Mouse (Mus musculus) heart, embryonic 12.5 days (tissue): ENCODE measurements around the gene Olfr522. TPM values are rescaled to one million over a fixed set of nuclear protein-coding genes. Genes with fewer than 3 reads are reported as not detected.
"Not testable (repeated sequence)": the region's sequence is repeated elsewhere in the genome, so short reads cannot be mapped to it uniquely, and the experiment has no call there.

Experiments used
- ATAC-seq: fragments of 200-750 bp; cut with Nextera tagmentation; 2 replicates; pipeline ENCODE4 v1.8.0; 2017; ENCODE audit warnings: moderate TSS enrichment, moderate library complexity; ENCODE audit not compliant: insufficient number of reproducible peaks, low FRiP score
- H3K27ac ChIP-seq: fragments of 300-500 bp; sonication (generic); 2 replicates; pipeline ENCODE4 v1.5.1; 2016; ENCODE audit warnings: mild to moderate bottlenecking, moderate library complexity; ENCODE audit not compliant: poor library complexity, severe bottlenecking
- H3K27me3 ChIP-seq: fragments of 300-500 bp; sonication (generic); replicated peaks from 2 replicates; pipeline ENCODE4 v1.6.1; 2016; ENCODE audit warnings: mild to moderate bottlenecking, moderate library complexity
- H3K36me3 ChIP-seq: fragments of 300-500 bp; sonication (generic); 2 replicates; pipeline ENCODE4 v1.6.1; 2016; ENCODE audit warnings: mild to moderate bottlenecking, moderate library complexity
- H3K4me1 ChIP-seq: fragments of 300-500 bp; sonication (generic); replicated peaks from 2 replicates; pipeline ENCODE4 v1.6.1; 2016; ENCODE audit warnings: mild to moderate bottlenecking
- H3K4me2 ChIP-seq: fragments of 300-500 bp; sonication (generic); 2 replicates; pipeline ENCODE4 v1.6.1; 2016; ENCODE audit warnings: mild to moderate bottlenecking, moderate library complexity
- H3K4me3 ChIP-seq: fragments of 300-500 bp; sonication (generic); 2 replicates; pipeline ENCODE4 v1.5.1; 2016; ENCODE audit warnings: mild to moderate bottlenecking
- H3K9ac ChIP-seq: fragments of 300-500 bp; sonication (generic); 2 replicates; pipeline ENCODE4 v1.6.1; 2016; ENCODE audit warnings: mild to moderate bottlenecking, moderate library complexity
- H3K9me3 ChIP-seq: fragments of 300-500 bp; sonication (generic); replicated peaks from 2 replicates; pipeline ENCODE4 v1.6.1; 2016; ENCODE audit warnings: mild to moderate bottlenecking, moderate library complexity
- WGBS: fragments of 180-500 bp; shearing (Covaris S2); methylation state at CpG from one replicate; pipeline ENCODE4 v1.1.7; 2016; 5-methylcytosine and 5-hydroxymethylcytosine counted together
- polyA plus RNA-seq: library from polyadenylated mRNA; unstranded; fragments of >200 nt; fragmentation: Nextera tagmentation; extraction: Ambion mirVana; gene quantifications from 2 replicates; pipeline ENCODE4 v1.2.1, GENCODE M21; 2016

Gene Olfr522
- polyA plus RNA-seq, 1 experiment from 2014 or later = not detected

DNA sequence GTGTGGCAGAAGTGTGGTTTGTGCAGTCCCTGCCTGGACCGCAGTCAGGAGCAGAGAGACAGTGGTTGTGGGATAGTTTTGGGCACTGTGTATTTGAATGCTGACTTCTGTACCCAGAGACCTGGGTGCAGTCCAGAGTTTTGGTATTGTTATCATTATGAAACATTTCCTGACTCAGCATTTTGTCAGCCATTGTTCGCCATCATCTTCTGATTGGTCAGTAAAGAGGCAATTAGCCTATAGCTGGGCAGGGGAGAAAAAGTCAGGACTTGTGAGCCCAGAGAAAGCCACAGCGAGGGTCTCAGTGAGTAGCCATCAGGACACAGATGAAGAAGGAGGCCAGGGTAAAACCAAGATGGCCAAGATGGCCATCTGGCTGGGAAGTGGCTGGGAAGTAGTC lies 4.2 kb downstream of the Olfr522 start:
- ATAC-seq = no peak
- H3K4me3 ChIP-seq = no peak overlapping the region
- no peak overlapping the region for H3K9ac ChIP-seq
- H3K9me3 ChIP-seq = no peaks in the 10 kb centered on the region
- no peaks in the 10 kb centered on the region for H3K36me3 ChIP-seq
- H3K4me2 ChIP-seq = no peak overlapping the region
- H3K4me1 ChIP-seq = no peaks in the 10 kb centered on the region
- H3K27ac ChIP-seq = no peak overlapping the region
- peaks cover 27% of the 10 kb centered on the region for H3K27me3 ChIP-seq
- WGBS = 73% methylated on average over 3 of the region's 3 CpGs

DNA sequence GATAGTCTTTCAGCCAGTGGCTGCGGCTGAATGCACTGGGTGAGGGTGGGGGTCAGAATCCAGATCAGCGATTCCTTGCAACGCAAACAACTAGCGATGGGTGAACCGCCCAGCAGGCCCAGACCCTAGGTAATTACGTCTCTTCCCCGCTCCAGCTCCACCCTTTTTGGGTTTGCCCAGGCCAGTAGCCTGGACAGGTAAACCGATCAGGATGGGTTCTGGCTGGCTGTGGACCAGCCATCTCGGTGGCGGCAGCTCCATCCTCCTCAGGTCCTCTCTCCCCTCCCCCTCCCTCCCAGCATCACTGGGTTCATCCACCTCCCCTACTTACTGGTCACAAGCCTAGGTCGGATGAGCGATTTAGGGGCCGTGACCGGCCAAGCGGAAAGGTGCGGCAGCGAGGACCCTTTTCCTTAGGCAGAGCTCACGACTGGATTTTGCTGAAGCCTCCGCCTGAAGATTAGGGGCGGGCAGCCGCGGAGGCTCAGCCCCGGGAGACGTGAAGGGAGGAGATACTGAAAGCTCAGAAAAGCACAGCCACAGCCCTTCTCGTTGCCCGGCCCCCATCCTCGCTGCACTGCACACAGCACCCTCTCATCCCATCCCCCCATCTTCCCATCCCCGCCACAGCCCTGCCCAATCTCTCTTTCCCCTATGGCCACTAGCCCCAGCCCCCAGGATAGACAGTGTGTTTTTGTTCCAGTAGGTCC lies 10.2 kb downstream of the Olfr522 start, which contains the start of gene Sprn:
Gene Sprn (minus strand): TSS at position 660 of the 710 bp plus-strand sequence.
- Histone ChIP-seq H3K36me3 (peaks cover 4% of the 10 kb centered on the region; the same call in 1 of the 2 replicates), H3K4me3 (peak within 1 kb of the TSS; percentile 27), H3K27ac (no peak within 1 kb of the TSS), H3K4me1 (peaks cover 15% of the 10 kb centered on the region), H3K9me3 (no peaks in the 10 kb centered on the region), H3K9ac (no peak within 1 kb of the TSS), H3K27me3 (peaks cover 68% of the 10 kb centered on the region), H3K4me2 (peak within 1 kb of the TSS; percentile 56)
- no peak for ATAC-seq
- 4% methylated on average over 28 of the region's 28 CpGs for WGBS

DNA sequence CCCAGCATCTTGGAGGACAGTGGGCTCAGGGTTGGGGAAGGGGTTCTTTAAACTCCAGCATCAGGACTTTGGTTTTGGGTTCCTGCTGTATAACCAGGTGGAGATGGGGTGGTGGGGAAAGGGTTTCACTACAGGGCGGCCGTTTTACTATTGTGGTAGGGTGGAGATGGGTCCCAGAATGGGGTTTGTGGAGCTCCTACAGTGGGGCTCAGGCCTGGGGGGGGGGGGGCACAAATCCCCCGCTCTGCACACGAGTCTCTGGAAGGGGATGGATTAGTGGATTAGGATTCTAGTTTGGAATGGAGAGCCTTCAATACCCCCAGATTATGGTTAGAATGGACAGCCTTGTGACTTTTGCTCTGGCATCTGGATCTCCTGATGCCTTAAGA lies 10.7 kb downstream of the Olfr522 start:
- H3K4me2 ChIP-seq = peak overlapping the region; percentile 56
- peaks cover 4% of the 10 kb centered on the region; the same call in 1 of the 2 replicates for H3K36me3 ChIP-seq
- H3K9ac ChIP-seq = 0 out of 2 replicates have a peak overlapping the region, but pooled peaks have one; percentile 43
- no peaks in the 10 kb centered on the region for H3K9me3 ChIP-seq
- no peak for ATAC-seq
- peaks cover 15% of the 10 kb centered on the region for H3K4me1 ChIP-seq
- peak overlapping the region; percentile 18; the same call in 1 of the 2 replicates for H3K4me3 ChIP-seq
- peaks cover 67% of the 10 kb centered on the region for H3K27me3 ChIP-seq
- 18% methylated on average over 4 of the region's 4 CpGs for WGBS
- no peak overlapping the region for H3K27ac ChIP-seq

DNA sequence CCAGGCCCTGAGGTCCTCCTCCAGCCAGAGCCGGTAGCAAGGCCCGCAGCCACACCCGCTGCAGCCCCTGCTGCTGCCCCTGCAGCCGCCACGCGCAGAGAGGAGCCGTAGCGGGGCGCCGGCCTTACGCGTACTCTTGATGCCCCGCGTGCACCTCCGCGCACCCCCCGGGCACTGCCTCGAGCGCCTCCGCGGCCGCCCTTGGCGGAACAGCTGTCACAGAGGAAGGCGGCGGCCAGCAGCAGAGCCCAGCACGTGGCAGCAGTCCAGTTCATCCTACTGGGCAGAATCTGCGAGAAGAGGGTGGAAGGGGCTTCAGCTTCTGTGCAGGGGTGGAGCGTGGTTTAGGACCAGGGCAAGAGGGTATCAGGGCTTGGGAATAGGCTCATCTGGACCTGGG lies 11.2 kb downstream of the Olfr522 start:
- Histone ChIP-seq H3K4me3 (peak overlapping the region; percentile 18), H3K9ac (peak overlapping the region; percentile 43; the same call in 1 of the 2 replicates), H3K9me3 (no peaks in the 10 kb centered on the region), H3K27me3 (peaks cover 63% of the 10 kb centered on the region), H3K4me2 (peak overlapping the region; percentile 55), H3K4me1 (peaks cover 15% of the 10 kb centered on the region), H3K36me3 (peaks cover 4% of the 10 kb centered on the region; the same call in 1 of the 2 replicates), H3K27ac (no peak overlapping the region)
- WGBS = 6% methylated on average over 28 of the region's 28 CpGs
- no peak for ATAC-seq

DNA sequence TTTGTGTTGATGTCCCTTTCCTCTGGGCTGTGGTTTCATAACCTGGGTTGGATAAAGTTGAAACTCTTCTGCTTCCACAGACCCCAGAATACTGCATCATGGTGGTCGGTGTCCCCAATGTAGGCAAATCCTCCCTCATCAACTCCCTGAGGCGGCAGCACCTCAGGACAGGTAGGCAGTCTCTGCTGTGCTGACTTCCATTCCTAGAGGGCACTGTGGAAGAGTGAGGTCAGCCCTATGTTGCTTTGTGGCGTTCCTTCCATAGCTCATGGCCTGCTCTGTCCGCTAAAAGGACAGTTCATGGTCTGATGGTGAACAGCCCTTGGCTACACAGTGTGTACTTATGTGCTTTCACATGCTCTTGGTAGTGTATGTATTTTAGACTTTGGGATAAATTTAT lies 20.0 kb downstream of the Olfr522 start:
- no peak overlapping the region for H3K9ac ChIP-seq
- no peak for ATAC-seq
- no peak overlapping the region for H3K27ac ChIP-seq
- WGBS = 74% methylated on average over 4 of the region's 4 CpGs
- no peak overlapping the region for H3K4me3 ChIP-seq
- H3K36me3 ChIP-seq = peaks cover 11% of the 10 kb centered on the region
- H3K27me3 ChIP-seq = no peaks in the 10 kb centered on the region
- H3K4me2 ChIP-seq = no peak overlapping the region
- H3K4me1 ChIP-seq = no peaks in the 10 kb centered on the region
- no peaks in the 10 kb centered on the region for H3K9me3 ChIP-seq

DNA sequence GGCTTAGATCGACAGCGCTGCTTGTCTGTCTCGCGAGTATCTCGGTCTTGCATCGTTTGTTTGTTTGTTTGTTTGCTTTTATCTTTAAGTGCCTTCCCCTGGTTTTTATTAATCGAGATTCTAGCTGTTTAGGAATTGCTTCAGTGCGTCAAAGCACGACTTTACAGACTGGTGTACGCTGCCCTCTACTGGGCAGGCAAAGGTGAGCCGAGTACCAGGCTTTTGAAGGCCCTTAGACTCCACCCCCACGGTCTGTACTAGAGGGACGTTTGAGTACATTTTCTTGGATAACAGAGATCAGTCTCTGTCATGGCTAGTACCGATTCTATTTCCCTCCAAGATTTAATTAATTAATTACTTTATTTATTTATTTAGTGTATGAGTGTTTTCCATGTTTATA lies 23.2 kb downstream of the Olfr522 start:
- H3K4me1 ChIP-seq = peaks cover 6% of the 10 kb centered on the region
- H3K9ac ChIP-seq = 0 out of 2 replicates have a peak overlapping the region, but pooled peaks have one; percentile 26
- no peak overlapping the region for H3K27ac ChIP-seq
- H3K9me3 ChIP-seq = no peaks in the 10 kb centered on the region
- WGBS = 6% methylated on average over 14 of the region's 14 CpGs
- no peak overlapping the region for H3K4me3 ChIP-seq
- ATAC-seq = no peak
- peak overlapping the region; percentile 17; the same call in 1 of the 2 replicates for H3K4me2 ChIP-seq
- no peaks in the 10 kb centered on the region for H3K27me3 ChIP-seq
- H3K36me3 ChIP-seq = no peaks in the 10 kb centered on the region; the same call in 1 of the 2 replicates

DNA sequence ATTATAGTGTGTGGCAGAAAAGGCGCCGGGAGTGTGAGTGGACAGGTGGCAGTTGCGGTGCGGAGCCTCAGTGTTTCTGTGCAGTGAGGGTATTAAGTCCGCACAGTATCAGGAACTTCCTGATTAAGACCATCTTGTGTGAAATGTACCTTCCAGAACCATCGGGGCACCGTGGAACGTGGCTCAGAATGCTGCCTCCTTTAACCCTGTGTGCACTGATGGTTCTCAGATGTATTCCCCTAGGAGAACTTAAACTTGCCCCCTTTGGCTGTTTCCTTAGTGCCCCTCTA lies 26.6 kb downstream of the Olfr522 start:
- peaks cover 6% of the 10 kb centered on the region for H3K4me1 ChIP-seq
- 0% methylated on average over 8 of the region's 8 CpGs for WGBS
- peak overlapping the region; percentile 84 for H3K9ac ChIP-seq
- H3K4me2 ChIP-seq = peak overlapping the region; percentile 80
- no peaks in the 10 kb centered on the region for H3K9me3 ChIP-seq
- H3K36me3 ChIP-seq = peaks cover 5% of the 10 kb centered on the region; the same call in 1 of the 2 replicates
- H3K27me3 ChIP-seq = no peaks in the 10 kb centered on the region
- ATAC-seq = no peak
- H3K27ac ChIP-seq = peak overlapping the region; percentile 37
- peak overlapping the region; percentile 81 for H3K4me3 ChIP-seq

DNA sequence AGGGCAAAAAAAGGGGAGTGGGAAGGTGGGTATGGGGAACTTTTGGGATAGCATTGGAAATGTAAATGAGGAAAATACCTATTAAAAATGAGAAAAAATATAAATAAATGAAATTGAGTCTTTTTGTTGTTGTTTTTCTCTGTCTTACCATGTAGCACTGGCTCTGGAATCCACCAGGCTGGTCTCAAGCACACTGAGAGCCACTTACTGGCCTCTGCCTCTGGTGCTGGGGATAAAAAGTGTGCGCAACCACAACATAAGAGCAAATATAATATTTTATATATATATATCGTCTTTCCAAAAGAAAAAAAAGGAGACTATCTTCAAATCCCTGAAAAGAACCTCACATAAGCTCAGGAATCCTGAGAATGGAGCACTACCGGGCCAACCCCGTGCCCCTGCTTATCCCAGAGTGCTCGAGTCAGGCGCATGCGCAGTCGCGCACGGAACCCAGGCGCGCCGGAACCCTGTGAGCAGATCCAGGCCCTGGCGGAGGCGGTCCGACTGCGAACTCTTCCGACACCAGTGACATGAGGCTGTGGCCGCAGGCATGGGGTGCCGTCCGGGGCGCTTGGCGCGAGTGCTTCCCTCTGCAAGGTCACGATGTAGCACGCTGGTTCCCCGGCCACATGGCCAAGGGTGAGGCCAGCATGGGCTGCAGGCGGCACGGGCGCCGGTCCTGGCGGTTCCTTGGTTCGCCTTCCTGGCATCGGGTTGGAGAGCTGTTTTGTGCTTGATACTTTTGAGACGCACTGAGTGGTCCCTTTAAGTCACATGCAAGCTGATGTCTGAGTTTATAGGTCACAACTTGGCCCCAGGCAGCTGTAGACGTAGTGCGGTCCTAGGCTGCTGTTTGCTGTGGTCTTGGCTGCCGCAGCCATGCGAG lies 27.2 kb downstream of the Olfr522 start, which contains the start of gene Mtg1:
Gene Mtg1 (plus strand): TSS at position 430 of the 886 bp plus-strand sequence.
- Histone ChIP-seq H3K9ac (peak within 1 kb of the TSS; percentile 84), H3K9me3 (no peaks in the 10 kb centered on the region), H3K4me3 (peak within 1 kb of the TSS; percentile 81), H3K4me2 (peak within 1 kb of the TSS; percentile 80), H3K27ac (peak within 1 kb of the TSS; percentile 37), H3K4me1 (peaks cover 6% of the 10 kb centered on the region), H3K36me3 (peaks cover 8% of the 10 kb centered on the region; the same call in 1 of the 2 replicates), H3K27me3 (no peaks in the 10 kb centered on the region)
- 1% methylated on average over 39 of the region's 39 CpGs for WGBS
- ATAC-seq = peak; percentile 98

DNA sequence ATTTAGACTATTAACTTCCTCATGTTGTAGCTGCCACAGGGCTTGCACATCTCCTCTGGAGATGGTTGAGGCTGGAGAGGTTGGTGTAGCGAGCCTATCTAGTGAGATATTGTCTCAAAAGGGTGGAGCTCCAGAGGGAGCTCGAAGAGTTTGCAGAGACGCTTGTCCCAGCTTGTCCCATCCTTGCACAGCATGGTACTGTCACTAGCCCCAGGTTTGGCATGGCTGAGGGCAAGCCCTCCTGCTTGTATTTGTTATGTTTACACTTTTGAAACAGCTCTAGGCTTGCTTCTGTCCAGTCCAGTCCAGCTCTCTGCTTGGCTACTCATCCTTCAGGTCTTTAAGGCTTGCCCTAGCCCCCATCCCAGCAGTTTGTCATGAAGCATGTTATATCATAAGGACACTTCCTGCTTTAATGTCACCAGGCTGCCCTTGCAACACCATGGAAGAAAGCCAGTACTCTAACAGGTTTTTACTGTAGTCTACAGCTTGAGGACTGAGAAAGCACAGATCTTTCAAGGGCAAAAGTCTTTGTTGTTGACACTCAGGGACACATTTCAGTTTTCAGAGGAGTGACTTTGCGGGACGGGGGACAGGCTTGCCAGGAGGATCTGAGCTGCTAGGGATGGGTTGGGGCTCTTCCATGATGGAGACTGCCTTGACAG lies 29.3 kb downstream of the Olfr522 start:
- peaks cover 6% of the 10 kb centered on the region for H3K4me1 ChIP-seq
- H3K27ac ChIP-seq = no peak overlapping the region
- H3K9ac ChIP-seq = no peak overlapping the region
- H3K27me3 ChIP-seq = no peaks in the 10 kb centered on the region
- peaks cover 21% of the 10 kb centered on the region for H3K36me3 ChIP-seq
- H3K4me3 ChIP-seq = no peak overlapping the region
- H3K9me3 ChIP-seq = no peaks in the 10 kb centered on the region
- 85% methylated on average over 5 of the region's 5 CpGs for WGBS
- H3K4me2 ChIP-seq = no peak overlapping the region
- no peak for ATAC-seq

DNA sequence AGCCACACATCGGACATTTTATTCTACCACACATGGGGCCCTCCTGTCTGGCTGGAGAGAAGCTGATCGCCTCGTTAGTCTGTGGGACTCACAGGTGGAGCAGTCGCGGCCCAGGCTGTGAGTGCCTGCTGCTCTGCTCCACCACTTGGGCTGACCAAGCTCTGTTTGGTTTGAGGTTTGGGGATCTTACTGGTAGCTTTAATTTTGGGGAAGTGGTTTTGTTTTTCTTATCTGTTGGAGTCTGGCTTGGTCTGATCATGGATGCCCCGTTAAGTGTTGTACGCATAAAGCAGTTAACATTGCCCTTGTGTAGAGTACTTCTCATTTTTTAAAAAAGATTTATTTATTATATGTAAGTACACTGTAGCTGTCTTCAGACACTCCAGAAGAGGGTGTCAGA lies 30.5 kb downstream of the Olfr522 start:
- H3K27ac ChIP-seq, H3K9me3 ChIP-seq, H3K9ac ChIP-seq, ATAC-seq, H3K4me2 ChIP-seq, H3K27me3 ChIP-seq, H3K4me3 ChIP-seq, H3K4me1 ChIP-seq: not testable (repeated sequence)
- H3K36me3 ChIP-seq = peaks cover 30% of the 10 kb centered on the region
- 86% methylated on average over 7 of the region's 7 CpGs for WGBS

DNA sequence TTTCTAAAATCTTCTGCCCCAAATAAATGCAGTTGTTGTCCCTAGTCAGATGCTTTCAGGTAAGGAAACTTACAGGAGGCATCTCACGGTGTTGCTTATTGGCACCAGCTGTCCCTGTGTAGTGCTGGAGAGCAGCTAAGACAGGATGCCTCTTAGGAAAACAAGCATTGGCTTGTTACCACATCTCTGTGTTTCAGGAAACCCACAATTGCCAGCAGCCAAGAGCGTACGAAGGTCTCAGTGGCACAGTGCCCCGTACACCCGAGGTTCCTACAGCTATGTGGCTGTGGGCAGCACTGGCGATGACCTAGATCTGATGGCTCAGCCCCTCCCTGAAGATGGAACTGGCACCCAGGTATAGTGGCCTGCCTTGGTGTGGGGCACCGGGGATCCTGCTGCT lies 32.4 kb downstream of the Olfr522 start:
- not testable (repeated sequence) for H3K4me3 ChIP-seq, H3K4me1 ChIP-seq, ATAC-seq, H3K4me2 ChIP-seq, H3K9me3 ChIP-seq, H3K27me3 ChIP-seq, H3K27ac ChIP-seq, H3K9ac ChIP-seq
- WGBS = 88% methylated on average over 7 of the region's 7 CpGs
- peaks cover 31% of the 10 kb centered on the region for H3K36me3 ChIP-seq
